Mouse (Mus musculus): ENCODE measurements around the gene Pxn.
"Not testable (repeated sequence)": the region's sequence is repeated elsewhere in the genome, so short reads cannot be mapped to it uniquely, and the experiment has no call there.

The Pxn gene

GRCm38 (mm10) chr5:115550482-115551005 is 44.1 kb downstream of the Pxn start:
- DNase-seq (ENCODE audit: low read depth, low spot score): no peak

GRCm38 (mm10) chr5:115551386-115551785 is 44.9 kb downstream of the Pxn start:
- DNase-seq (ENCODE audit: low read depth, low spot score): no peak

GRCm38 (mm10) chr5:115551799-115552198 is 45.3 kb downstream of the Pxn start:
- DNase-seq (ENCODE audit: low read depth, low spot score): no peak

- DNase-seq (ENCODE audit: low read depth, low spot score): no peak
Observed at GRCm38 (mm10) chr5:115553801-115554420, 47.4 kb downstream of the Pxn start.

GRCm38 (mm10) chr5:115554536-115555291 is 48.2 kb downstream of the Pxn start:
- DNase-seq (ENCODE audit: low read depth, low spot score): no peak

GRCm38 (mm10) chr5:115556217-115556616 is 49.7 kb downstream of the Pxn start:
- peak; percentile 71 for DNase-seq (ENCODE audit: low read depth, low spot score)

GRCm38 (mm10) chr5:115558182-115558794 is 51.8 kb downstream of the Pxn start:
- no peak for DNase-seq (ENCODE audit: low read depth, low spot score)

GRCm38 (mm10) chr5:115559237-115560101 is 53.0 kb downstream of the Pxn start, which contains the start of gene Rplp0:
Gene Rplp0, plus strand, starts transcription at chr5:115559467.
- peak; percentile 99 for DNase-seq (ENCODE audit: low read depth, low spot score)

- DNase-seq (ENCODE audit: low read depth, low spot score): no peak
Observed at GRCm38 (mm10) chr5:115560336-115560905, 53.9 kb downstream of the Pxn start.

- DNase-seq (ENCODE audit: low read depth, low spot score): no peak
Observed at GRCm38 (mm10) chr5:115563771-115564585, 57.5 kb downstream of the Pxn start.

GRCm38 (mm10) chr5:115564737-115565393 is 58.4 kb downstream of the Pxn start, which contains the start of gene Gcn1l1:
Gene Gcn1l1, plus strand, starts transcription at chr5:115565254.
- DNase-seq (ENCODE audit: low read depth, low spot score): peak; percentile 82

GRCm38 (mm10) chr5:115565403-115565802 is 58.9 kb downstream of the Pxn start:
- DNase-seq (ENCODE audit: low read depth, low spot score): no peak

- DNase-seq (ENCODE audit: low read depth, low spot score): no peak
Observed at GRCm38 (mm10) chr5:115568681-115569080, 62.2 kb downstream of the Pxn start.

- no peak for DNase-seq (ENCODE audit: low read depth, low spot score)
Observed at GRCm38 (mm10) chr5:115569308-115569707, 62.8 kb downstream of the Pxn start.

GRCm38 (mm10) chr5:115569721-115570120 is 63.2 kb downstream of the Pxn start:
- no peak for DNase-seq (ENCODE audit: low read depth, low spot score)

GRCm38 (mm10) chr5:115571086-115571485 is 64.6 kb downstream of the Pxn start:
- DNase-seq (ENCODE audit: low read depth, low spot score): no peak

- DNase-seq (ENCODE audit: low read depth, low spot score): no peak
Observed at GRCm38 (mm10) chr5:115572679-115573535, 66.4 kb downstream of the Pxn start.

- no peak for DNase-seq (ENCODE audit: low read depth, low spot score)
Observed at GRCm38 (mm10) chr5:115574992-115575391, 68.5 kb downstream of the Pxn start.

GRCm38 (mm10) chr5:115577686-115578085 is 71.2 kb downstream of the Pxn start:
- DNase-seq (ENCODE audit: low read depth, low spot score): not testable (repeated sequence)
